Mouse (Mus musculus) lung, embryonic 16.5 days (tissue): Measurements from ENCODE around the gene Gldn. TPM values are rescaled to one million over a fixed set of nuclear protein-coding genes. Genes with fewer than 3 reads are reported as not detected.

Experiments used
- ATAC-seq: fragments of 200-750 bp; cut with Nextera tagmentation; 2 replicates; pipeline ENCODE4 v1.8.0; 2017; ENCODE audit warnings: low read depth, mild to moderate bottlenecking, moderate library complexity
- H3K27ac ChIP-seq: fragments of 300-500 bp; sonication (generic); 2 replicates; pipeline ENCODE4 v1.5.1; 2014; ENCODE audit warnings: mild to moderate bottlenecking, control low read depth, low read length
- H3K27me3 ChIP-seq: fragments of 300-500 bp; sonication (generic); 2 replicates; pipeline ENCODE4 v1.6.1; 2014; ENCODE audit warnings: low read depth, low read length, mixed read lengths; ENCODE audit not compliant: control insufficient read depth, insufficient read depth
- H3K36me3 ChIP-seq: fragments of 300-500 bp; sonication (generic); 2 replicates; pipeline ENCODE4 v1.6.1; 2014; ENCODE audit warnings: low read length; ENCODE audit not compliant: control insufficient read depth, insufficient read depth
- H3K4me1 ChIP-seq: fragments of 300-500 bp; sonication (generic); replicated peaks from 2 replicates; pipeline ENCODE4 v1.6.1; 2014; ENCODE audit warnings: low read length, mixed read lengths; ENCODE audit not compliant: control insufficient read depth, insufficient read depth
- H3K4me2 ChIP-seq: fragments of 300-500 bp; sonication (generic); 2 replicates; pipeline ENCODE4 v1.6.1; 2014; ENCODE audit warnings: low read depth, low read length, control low read depth
- H3K4me3 ChIP-seq: fragments of 300-500 bp; sonication (generic); 2 replicates; pipeline ENCODE4 v1.5.1; 2014; ENCODE audit warnings: mild to moderate bottlenecking, low read length, control low read depth
- H3K9ac ChIP-seq: fragments of 300-500 bp; sonication (generic); 2 replicates; pipeline ENCODE4 v1.6.1; 2014; ENCODE audit warnings: low read length, control low read depth
- H3K9me3 ChIP-seq: fragments of 300-500 bp; sonication (generic); 2 replicates; pipeline ENCODE4 v1.6.1; 2016; ENCODE audit warnings: low read length; ENCODE audit not compliant: control insufficient read depth
- WGBS: fragments of 180-500 bp; shearing (Covaris S2); extraction: QIAGEN DNeasy Blood & Tissue Kit; methylation state at CpG from one replicate; pipeline ENCODE4 v1.1.7; 2014; 5-methylcytosine and 5-hydroxymethylcytosine counted together
- polyA plus RNA-seq: library from polyadenylated mRNA; unstranded; fragments of >200 nt; fragmentation: Nextera tagmentation; extraction: Ambion mirVana; gene quantifications from 2 replicates; pipeline ENCODE4 v1.2.1, GENCODE M21; 2015

Gene Gldn
- polyA plus RNA-seq, 1 experiment from 2014 or later, result not detected

- no peak overlapping the region for H3K27ac ChIP-seq
- no peak for ATAC-seq
- no peaks in the 10 kb centered on the region for H3K9me3 ChIP-seq
- H3K36me3 ChIP-seq, result no peaks in the 10 kb centered on the region
- no peaks in the 10 kb centered on the region for H3K4me1 ChIP-seq
- no peak overlapping the region for H3K9ac ChIP-seq
- H3K4me3 ChIP-seq, result no peak overlapping the region
- no peaks in the 10 kb centered on the region for H3K27me3 ChIP-seq
- no peak overlapping the region for H3K4me2 ChIP-seq
- WGBS, result 47% methylated on average over 3 of the region's 3 CpGs
Observed at GRCm38 (mm10) chr9:54299389-54299788, 13.1 kb downstream of the Gldn start.

- H3K4me2 ChIP-seq, result no peak overlapping the region
- H3K9ac ChIP-seq, result no peak overlapping the region
- H3K4me1 ChIP-seq, result no peaks in the 10 kb centered on the region
- no peaks in the 10 kb centered on the region for H3K9me3 ChIP-seq
- H3K36me3 ChIP-seq, result no peaks in the 10 kb centered on the region
- H3K27me3 ChIP-seq, result no peaks in the 10 kb centered on the region
- H3K27ac ChIP-seq, result no peak overlapping the region
- H3K4me3 ChIP-seq, result no peak overlapping the region
- no peak for ATAC-seq
Observed at GRCm38 (mm10) chr9:54299792-54300191, 13.5 kb downstream of the Gldn start.

GRCm38 (mm10) chr9:54301255-54301654, 15.0 kb downstream of the Gldn start:
- no peaks in the 10 kb centered on the region for H3K36me3 ChIP-seq
- H3K4me1 ChIP-seq, result no peaks in the 10 kb centered on the region
- no peak overlapping the region for H3K9ac ChIP-seq
- WGBS, result 78% methylated on average over 4 of the region's 4 CpGs
- H3K9me3 ChIP-seq, result no peaks in the 10 kb centered on the region
- H3K4me2 ChIP-seq, result no peak overlapping the region
- H3K4me3 ChIP-seq, result no peak overlapping the region
- no peaks in the 10 kb centered on the region for H3K27me3 ChIP-seq
- no peak for ATAC-seq
- H3K27ac ChIP-seq, result no peak overlapping the region

- no peak overlapping the region for H3K9ac ChIP-seq
- H3K4me3 ChIP-seq, result no peak overlapping the region
- no peak overlapping the region for H3K27ac ChIP-seq
- H3K4me1 ChIP-seq, result peaks cover 5% of the 10 kb centered on the region; the same call in 1 of the 2 replicates
- no peak for ATAC-seq
- H3K9me3 ChIP-seq, result no peaks in the 10 kb centered on the region
- no peak overlapping the region for H3K4me2 ChIP-seq
- no peaks in the 10 kb centered on the region for H3K27me3 ChIP-seq
- H3K36me3 ChIP-seq, result no peaks in the 10 kb centered on the region
- WGBS, result 73% methylated on average over 1 of the region's 1 CpGs
Observed at GRCm38 (mm10) chr9:54308209-54308608, 21.9 kb downstream of the Gldn start.

GRCm38 (mm10) chr9:54308751-54309358, 22.6 kb downstream of the Gldn start:
- H3K27me3 ChIP-seq, result no peaks in the 10 kb centered on the region

GRCm38 (mm10) chr9:54316363-54316762, 30.1 kb downstream of the Gldn start:
- WGBS, result 70% methylated on average over 9 of the region's 9 CpGs
- Histone ChIP-seq H3K4me2 (no peak overlapping the region), H3K4me3 (no peak overlapping the region), H3K4me1 (no peaks in the 10 kb centered on the region), H3K27me3 (no peaks in the 10 kb centered on the region), H3K36me3 (no peaks in the 10 kb centered on the region), H3K9ac (no peak overlapping the region), H3K9me3 (no peaks in the 10 kb centered on the region), H3K27ac (no peak overlapping the region)
- no peak for ATAC-seq

More at GRCm38 (mm10) chr9:54308751-54309358, 22.6 kb downstream of the Gldn start:
- Histone ChIP-seq H3K9me3 (no peaks in the 10 kb centered on the region), H3K27ac (no peak overlapping the region), H3K9ac (no peak overlapping the region), H3K4me2 (no peak overlapping the region), H3K4me1 (peaks cover 5% of the 10 kb centered on the region; the same call in 1 of the 2 replicates), H3K4me3 (no peak overlapping the region), H3K36me3 (no peaks in the 10 kb centered on the region)
- ATAC-seq, result no peak
- whole genome bisulfite sequencing, result 60% methylated on average over 2 of the region's 2 CpGs

GRCm38 (mm10) chr9:54323456-54323855, 37.2 kb downstream of the Gldn start:
- 35% methylated on average over 8 of the region's 8 CpGs for WGBS
- Histone ChIP-seq H3K4me3 (no peak overlapping the region), H3K36me3 (no peaks in the 10 kb centered on the region), H3K9me3 (no peaks in the 10 kb centered on the region), H3K4me2 (no peak overlapping the region), H3K27me3 (no peaks in the 10 kb centered on the region), H3K4me1 (no peaks in the 10 kb centered on the region), H3K9ac (no peak overlapping the region), H3K27ac (no peak overlapping the region)
- ATAC-seq, result no peak

GRCm38 (mm10) chr9:54329201-54329600, 42.9 kb downstream of the Gldn start:
- Histone ChIP-seq H3K4me1 (no peaks in the 10 kb centered on the region), H3K9ac (no peak overlapping the region), H3K36me3 (no peaks in the 10 kb centered on the region), H3K4me3 (no peak overlapping the region), H3K4me2 (no peak overlapping the region), H3K27me3 (no peaks in the 10 kb centered on the region), H3K9me3 (no peaks in the 10 kb centered on the region), H3K27ac (no peak overlapping the region)
- WGBS, result 82% methylated on average over 7 of the region's 7 CpGs
- ATAC-seq, result no peak

- Histone ChIP-seq H3K4me3 (no peak overlapping the region), H3K4me1 (no peaks in the 10 kb centered on the region)
- ATAC-seq, result no peak
Observed at GRCm38 (mm10) chr9:54335582-54335981, 49.3 kb downstream of the Gldn start.

More at GRCm38 (mm10) chr9:54335582-54335981, 49.3 kb downstream of the Gldn start:
- H3K9ac ChIP-seq, result no peak overlapping the region
- H3K27me3 ChIP-seq, result no peaks in the 10 kb centered on the region
- no peak overlapping the region for H3K4me2 ChIP-seq
- no peaks in the 10 kb centered on the region for H3K9me3 ChIP-seq
- 75% methylated on average over 12 of the region's 12 CpGs for WGBS
- H3K27ac ChIP-seq, result no peak overlapping the region
- H3K36me3 ChIP-seq, result no peaks in the 10 kb centered on the region
